Mouse (Mus musculus): Measurements from ENCODE around the gene Macc1. TPM values are rescaled to one million over a fixed set of nuclear protein-coding genes. Genes with fewer than 3 reads are reported as not detected.

The Macc1 gene
- total RNA-seq, 1 experiment = 0.09 TPM

DNA sequence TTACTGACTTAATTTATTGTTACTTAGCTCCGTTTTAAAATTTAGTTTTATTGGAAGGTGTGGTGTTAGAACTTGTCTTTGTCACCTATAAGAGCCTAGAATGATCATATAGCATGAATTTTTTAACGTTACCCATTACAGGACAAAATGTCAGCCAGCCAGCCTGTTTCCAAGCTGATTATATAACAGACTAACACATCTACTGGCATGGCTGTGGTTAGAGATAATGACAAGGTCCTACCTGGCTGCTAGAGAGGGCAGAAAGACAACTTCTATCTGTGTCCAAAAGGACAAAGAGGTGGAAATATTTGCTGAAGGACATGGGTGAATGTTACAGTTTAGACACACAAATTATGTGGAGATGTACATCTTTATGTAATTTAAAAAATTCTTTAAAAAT, 101.8 kb downstream of the Macc1 start:
- Histone ChIP-seq H3K4me1 (ENCODE audit: control insufficient read depth in 2 of 2, insufficient read depth in 2 of 2, low read length in 2 of 2, poor library complexity in 1 of 2) (no peaks in the 10 kb centered on the region), H3K9me3 (ENCODE audit: control insufficient read depth, insufficient read depth, low read depth, low read length) (no peaks in the 10 kb centered on the region), H3K4me3 (ENCODE audit: insufficient read depth in 1 of 2, low read depth in 1 of 2, low read length in 2 of 2, poor library complexity in 1 of 2, severe bottlenecking in 1 of 2) (no peak overlapping the region), H3K27ac (ENCODE audit: insufficient read depth, low read depth, low read length, poor library complexity, severe bottlenecking) (no peak overlapping the region), H3K36me3 (ENCODE audit: control insufficient read depth, insufficient read depth, low read length, poor library complexity, severe bottlenecking) (no peaks in the 10 kb centered on the region), H3K9ac (ENCODE audit: insufficient read depth, low read depth, low read length, poor library complexity, severe bottlenecking) (no peak overlapping the region)
- no peak for DNase-seq (ENCODE audit: low read depth, low spot score)
- TF ChIP-seq CHD2 (IDR thresholded peaks at IDR 0.05; ENCODE audit: low read depth, low read length) (no peak), ZNF384 (IDR thresholded peaks at IDR 0.05; ENCODE audit: low read depth, low read length) (no peak), HCFC1 (IDR thresholded peaks at IDR 0.05; ENCODE audit: borderline replicate concordance, insufficient read depth, low read length) (no peak), MAFK (IDR thresholded peaks at IDR 0.05; ENCODE audit: insufficient read depth, low read depth, low read length) (no peak), ZC3H11A (IDR thresholded peaks at IDR 0.05; ENCODE audit: borderline replicate concordance, low read depth, low read length) (no peak)
- in situ Hi-C loops (cut with MboI; ENCODE audit: low sequenced_read_pairs in 2 of 2, unreplicated experiment in 2 of 2) = no loop called here

DNA sequence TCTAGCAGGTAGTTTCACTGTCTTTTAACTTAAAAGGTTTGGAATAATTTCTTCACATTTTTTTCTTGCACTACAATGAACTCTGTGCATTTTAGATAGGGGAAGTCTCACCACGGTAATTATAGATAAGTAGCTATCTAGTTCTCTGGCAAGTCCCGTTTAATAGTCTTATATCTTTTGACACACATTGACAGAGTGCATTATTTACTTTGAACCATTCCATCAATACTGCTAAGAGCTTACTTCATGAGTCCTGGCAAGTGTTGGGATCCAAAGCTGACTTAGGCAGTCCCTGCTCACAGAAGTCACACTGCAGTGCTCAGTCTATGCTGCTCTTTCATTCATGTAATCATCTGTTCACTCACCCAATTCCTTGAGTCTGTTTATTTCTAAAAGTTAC, 111.7 kb downstream of the Macc1 start:
- Histone ChIP-seq H3K27ac (ENCODE audit: insufficient read depth, low read depth, low read length, poor library complexity, severe bottlenecking) (no peak overlapping the region), H3K4me3 (ENCODE audit: insufficient read depth in 1 of 2, low read depth in 1 of 2, low read length in 2 of 2, poor library complexity in 1 of 2, severe bottlenecking in 1 of 2) (no peak overlapping the region), H3K9me3 (ENCODE audit: control insufficient read depth, insufficient read depth, low read depth, low read length) (no peaks in the 10 kb centered on the region), H3K9ac (ENCODE audit: insufficient read depth, low read depth, low read length, poor library complexity, severe bottlenecking) (no peak overlapping the region), H3K36me3 (ENCODE audit: control insufficient read depth, insufficient read depth, low read length, poor library complexity, severe bottlenecking) (no peaks in the 10 kb centered on the region), H3K4me1 (ENCODE audit: control insufficient read depth in 2 of 2, insufficient read depth in 2 of 2, low read length in 2 of 2, poor library complexity in 1 of 2) (no peaks in the 10 kb centered on the region)
- DNase-seq (ENCODE audit: low read depth, low spot score) = no peak
- in situ Hi-C loops (cut with MboI; ENCODE audit: low sequenced_read_pairs in 2 of 2, unreplicated experiment in 2 of 2) = no loop called here
- TF ChIP-seq HCFC1 (IDR thresholded peaks at IDR 0.05; ENCODE audit: borderline replicate concordance, insufficient read depth, low read length) (no peak), ZC3H11A (IDR thresholded peaks at IDR 0.05; ENCODE audit: borderline replicate concordance, low read depth, low read length) (no peak), CHD2 (IDR thresholded peaks at IDR 0.05; ENCODE audit: low read depth, low read length) (no peak), ZNF384 (IDR thresholded peaks at IDR 0.05; ENCODE audit: low read depth, low read length) (no peak), MAFK (IDR thresholded peaks at IDR 0.05; ENCODE audit: insufficient read depth, low read depth, low read length) (no peak)

DNA sequence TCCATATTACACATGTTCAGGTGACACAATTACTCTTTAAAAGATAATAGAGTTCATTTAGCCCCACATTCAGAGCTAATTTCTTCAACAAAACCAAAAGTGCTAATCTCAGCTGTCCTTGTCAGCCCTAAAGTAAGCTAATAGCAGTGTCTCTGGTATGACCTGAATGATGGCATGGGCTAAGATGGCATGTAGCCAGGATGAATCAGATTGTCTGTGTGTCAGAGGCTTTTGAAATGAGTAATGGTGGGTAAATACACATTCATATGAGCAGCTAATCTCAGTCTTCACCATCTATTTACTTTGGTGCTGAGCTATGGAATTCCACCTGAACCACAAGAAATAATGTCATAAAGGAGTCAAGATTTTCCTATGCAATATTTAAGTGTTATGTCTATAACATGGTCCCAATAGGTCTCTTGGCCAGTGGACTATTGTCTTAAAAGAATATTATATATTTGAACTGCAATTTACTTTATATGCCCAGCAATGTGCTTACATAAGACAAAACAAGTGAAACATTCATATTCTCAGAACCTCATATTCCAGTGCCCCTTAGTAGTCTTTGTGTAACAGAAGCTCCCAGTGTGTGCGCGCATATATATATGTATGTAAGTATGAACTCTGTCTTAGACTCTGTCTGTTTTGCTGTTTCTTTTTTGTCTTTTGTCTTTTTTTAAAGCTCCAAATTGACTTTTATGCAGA, 112.3 kb downstream of the Macc1 start:
- H3K4me1 ChIP-seq (ENCODE audit: control insufficient read depth in 2 of 2, insufficient read depth in 2 of 2, low read length in 2 of 2, poor library complexity in 1 of 2) = no peaks in the 10 kb centered on the region
- no peak overlapping the region for H3K27ac ChIP-seq (ENCODE audit: insufficient read depth, low read depth, low read length, poor library complexity, severe bottlenecking)
- in situ Hi-C loops (cut with MboI; ENCODE audit: low sequenced_read_pairs in 2 of 2, unreplicated experiment in 2 of 2) = no loop called here
- no peaks in the 10 kb centered on the region for H3K9me3 ChIP-seq (ENCODE audit: control insufficient read depth, insufficient read depth, low read depth, low read length)
- H3K36me3 ChIP-seq (ENCODE audit: control insufficient read depth, insufficient read depth, low read length, poor library complexity, severe bottlenecking) = no peaks in the 10 kb centered on the region
- no peak for DNase-seq (ENCODE audit: low read depth, low spot score)
- TF ChIP-seq MAFK (IDR thresholded peaks at IDR 0.05; ENCODE audit: insufficient read depth, low read depth, low read length) (no peak), ZNF384 (IDR thresholded peaks at IDR 0.05; ENCODE audit: low read depth, low read length) (no peak), HCFC1 (IDR thresholded peaks at IDR 0.05; ENCODE audit: borderline replicate concordance, insufficient read depth, low read length) (no peak), ZC3H11A (IDR thresholded peaks at IDR 0.05; ENCODE audit: borderline replicate concordance, low read depth, low read length) (no peak), CHD2 (IDR thresholded peaks at IDR 0.05; ENCODE audit: low read depth, low read length) (no peak)
- no peak overlapping the region for H3K4me3 ChIP-seq (ENCODE audit: insufficient read depth in 1 of 2, low read depth in 1 of 2, low read length in 2 of 2, poor library complexity in 1 of 2, severe bottlenecking in 1 of 2)
- H3K9ac ChIP-seq (ENCODE audit: insufficient read depth, low read depth, low read length, poor library complexity, severe bottlenecking) = no peak overlapping the region

DNA sequence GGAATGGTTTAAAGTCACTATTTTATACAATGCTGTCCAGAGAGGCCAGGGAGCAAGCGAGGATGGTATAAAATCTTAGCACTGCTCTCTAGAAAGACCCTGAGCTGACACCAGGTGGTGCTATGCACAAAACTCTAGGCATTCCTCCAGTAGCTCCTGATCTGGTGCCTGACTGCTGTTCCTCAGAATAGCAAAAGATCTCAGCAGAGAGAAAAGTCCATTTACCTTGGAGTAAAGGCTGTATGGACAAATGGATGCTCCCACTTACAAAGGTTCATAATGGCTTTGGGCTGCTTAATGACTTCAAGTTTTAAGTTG, 112.8 kb downstream of the Macc1 start:
- Histone ChIP-seq H3K27ac (ENCODE audit: insufficient read depth, low read depth, low read length, poor library complexity, severe bottlenecking) (no peak overlapping the region), H3K9me3 (ENCODE audit: control insufficient read depth, insufficient read depth, low read depth, low read length) (no peaks in the 10 kb centered on the region), H3K36me3 (ENCODE audit: control insufficient read depth, insufficient read depth, low read length, poor library complexity, severe bottlenecking) (no peaks in the 10 kb centered on the region), H3K4me3 (ENCODE audit: insufficient read depth in 1 of 2, low read depth in 1 of 2, low read length in 2 of 2, poor library complexity in 1 of 2, severe bottlenecking in 1 of 2) (no peak overlapping the region), H3K9ac (ENCODE audit: insufficient read depth, low read depth, low read length, poor library complexity, severe bottlenecking) (no peak overlapping the region), H3K4me1 (ENCODE audit: control insufficient read depth in 2 of 2, insufficient read depth in 2 of 2, low read length in 2 of 2, poor library complexity in 1 of 2) (no peaks in the 10 kb centered on the region)
- in situ Hi-C loops (cut with MboI; ENCODE audit: low sequenced_read_pairs in 2 of 2, unreplicated experiment in 2 of 2) = no loop called here
- DNase-seq (ENCODE audit: low read depth, low spot score) = peak; percentile 40
- TF ChIP-seq ZNF384 (IDR thresholded peaks at IDR 0.05; ENCODE audit: low read depth, low read length) = no peak
- peak; percentile 20; the same call in 1 of the 2 replicates for TF ChIP-seq ZC3H11A (IDR thresholded peaks at IDR 0.05; ENCODE audit: borderline replicate concordance, low read depth, low read length)

DNA sequence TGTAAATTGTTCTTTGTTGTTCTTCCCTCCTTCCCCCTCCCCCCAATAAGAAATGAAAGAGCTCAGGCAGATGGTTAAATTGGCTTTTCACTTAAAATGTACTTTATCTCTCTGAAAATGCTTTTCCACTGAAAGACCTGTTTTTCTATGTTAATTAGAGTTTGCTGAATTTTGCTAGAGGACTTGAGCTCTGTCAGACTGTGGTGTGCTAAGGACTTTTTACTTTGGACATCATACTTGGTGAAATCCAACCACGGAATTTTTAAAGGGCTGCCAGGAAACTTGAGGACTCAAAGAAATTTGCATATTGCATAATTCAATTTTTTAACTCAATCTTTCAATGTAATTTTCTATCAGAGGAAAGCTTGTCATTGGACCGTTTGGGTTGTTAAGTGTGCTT, 126.7 kb downstream of the Macc1 start:
- H3K9ac ChIP-seq (ENCODE audit: insufficient read depth, low read depth, low read length, poor library complexity, severe bottlenecking) = no peak overlapping the region
- H3K4me1 ChIP-seq (ENCODE audit: control insufficient read depth in 2 of 2, insufficient read depth in 2 of 2, low read length in 2 of 2, poor library complexity in 1 of 2) = no peaks in the 10 kb centered on the region
- no peaks in the 10 kb centered on the region for H3K36me3 ChIP-seq (ENCODE audit: control insufficient read depth, insufficient read depth, low read length, poor library complexity, severe bottlenecking)
- DNase-seq (ENCODE audit: low read depth, low spot score) = no peak
- no peaks in the 10 kb centered on the region for H3K9me3 ChIP-seq (ENCODE audit: control insufficient read depth, insufficient read depth, low read depth, low read length)
- H3K4me3 ChIP-seq (ENCODE audit: insufficient read depth in 1 of 2, low read depth in 1 of 2, low read length in 2 of 2, poor library complexity in 1 of 2, severe bottlenecking in 1 of 2) = no peak overlapping the region
- no peak overlapping the region for H3K27ac ChIP-seq (ENCODE audit: insufficient read depth, low read depth, low read length, poor library complexity, severe bottlenecking)
- in situ Hi-C loops (cut with MboI; ENCODE audit: low sequenced_read_pairs in 2 of 2, unreplicated experiment in 2 of 2) = no loop called here
- no peak for TF ChIP-seq ZNF384 (IDR thresholded peaks at IDR 0.05; ENCODE audit: low read depth, low read length)
- TF ChIP-seq CHD2 (IDR thresholded peaks at IDR 0.05; ENCODE audit: low read depth, low read length) = no peak
- no peak for TF ChIP-seq MAFK (IDR thresholded peaks at IDR 0.05; ENCODE audit: insufficient read depth, low read depth, low read length)
- TF ChIP-seq HCFC1 (IDR thresholded peaks at IDR 0.05; ENCODE audit: borderline replicate concordance, insufficient read depth, low read length) = no peak
- no peak for TF ChIP-seq ZC3H11A (IDR thresholded peaks at IDR 0.05; ENCODE audit: borderline replicate concordance, low read depth, low read length)
